Mouse (Mus musculus): Measurements from ENCODE around the gene Spata20. TPM values are rescaled to one million over a fixed set of nuclear protein-coding genes. Genes with fewer than 3 reads are reported as not detected.

Spata20 gene
- polyA plus RNA-seq, 1 experiment: not detected

DNA sequence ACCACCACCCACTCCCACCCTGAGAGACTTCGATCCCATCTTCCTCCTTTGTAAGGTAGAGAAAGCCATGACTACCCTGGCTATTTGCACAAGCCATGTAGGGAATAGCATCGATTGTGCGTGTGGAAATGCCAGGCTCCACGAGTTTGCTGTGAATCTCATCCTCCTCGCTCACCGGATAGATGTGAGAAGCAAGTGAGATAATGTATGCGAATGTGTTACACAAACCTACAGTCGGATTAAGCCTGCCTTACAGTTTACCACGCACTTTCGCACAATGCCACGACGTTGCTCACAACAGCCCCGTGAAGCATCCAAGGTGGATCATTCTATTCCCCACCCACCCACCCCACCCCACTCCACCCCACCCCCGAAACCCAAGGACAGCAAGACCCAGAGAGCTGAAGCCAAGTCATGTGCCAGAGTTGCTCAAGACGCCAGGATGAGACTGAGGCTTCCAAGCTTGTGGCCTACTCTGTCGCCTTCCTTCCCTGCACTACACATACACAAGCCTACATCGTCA lies 19.6 kb downstream of the Spata20 start:
- TF ChIP-seq TAL1 (IDR thresholded peaks at IDR 0.05; ENCODE audit: low read length): no peak
- TF ChIP-seq GATA1 (IDR thresholded peaks at IDR 0.05; ENCODE audit: low read length): no peak
- Histone ChIP-seq H3K4me3 (replicated peaks) (no peak overlapping the region), H3K4me1 (ENCODE audit: control insufficient read depth) (peaks cover 2% of the 10 kb centered on the region), H3K27me3 (ENCODE audit: control insufficient read depth) (peaks cover 44% of the 10 kb centered on the region), H3K36me3 (ENCODE audit: control insufficient read depth) (no peaks in the 10 kb centered on the region), H3K9me3 (ENCODE audit: control insufficient read depth, low read length) (no peaks in the 10 kb centered on the region)

DNA sequence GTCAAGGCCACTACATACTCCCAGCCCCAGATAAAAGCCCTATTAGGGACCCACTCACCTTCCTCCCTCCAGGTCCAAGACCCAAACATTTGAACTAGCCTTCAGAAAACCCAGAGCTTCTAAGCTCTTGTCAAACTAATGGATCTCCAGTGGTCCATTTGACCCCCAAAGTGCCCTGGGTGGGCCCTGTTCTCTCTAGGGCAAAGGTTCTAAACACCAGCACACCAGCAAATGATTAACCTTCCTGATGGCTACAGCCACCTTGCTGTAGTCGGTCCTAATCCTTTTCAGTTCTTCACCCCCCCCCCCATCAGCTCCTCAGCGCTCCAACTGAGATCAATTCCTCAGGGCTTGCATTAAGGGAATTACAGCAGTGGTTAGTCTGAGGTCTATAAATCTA lies 21.8 kb downstream of the Spata20 start:
- Histone ChIP-seq H3K9me3 (ENCODE audit: control insufficient read depth, low read length) (no peaks in the 10 kb centered on the region), H3K4me3 (replicated peaks) (no peak overlapping the region), H3K36me3 (ENCODE audit: control insufficient read depth) (no peaks in the 10 kb centered on the region), H3K4me1 (ENCODE audit: control insufficient read depth) (peaks cover 5% of the 10 kb centered on the region), H3K27me3 (ENCODE audit: control insufficient read depth) (peaks cover 28% of the 10 kb centered on the region)
- TF ChIP-seq GATA1 (IDR thresholded peaks at IDR 0.05; ENCODE audit: low read length) (no peak), TAL1 (IDR thresholded peaks at IDR 0.05; ENCODE audit: low read length) (no peak)

DNA sequence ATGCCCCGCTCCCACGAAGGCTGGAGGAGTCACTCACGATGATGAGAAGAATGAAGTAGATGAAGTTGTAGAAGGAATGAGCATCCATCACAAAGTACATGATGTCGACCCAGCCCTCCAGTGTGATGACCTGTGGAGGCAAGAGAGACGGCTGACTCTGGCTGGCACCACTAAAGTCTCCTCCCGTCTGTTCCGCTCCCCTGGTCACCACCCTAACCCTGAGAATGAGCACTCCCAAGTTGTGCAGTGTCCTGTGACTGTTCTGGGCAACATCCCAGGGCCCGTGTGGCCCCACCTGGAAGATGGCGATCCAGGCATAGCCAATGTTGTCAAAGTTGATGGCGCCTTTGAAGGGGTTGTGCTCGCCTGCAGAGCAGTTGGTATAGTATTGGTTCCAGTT lies 24.1 kb downstream of the Spata20 start:
- Histone ChIP-seq H3K27me3 (ENCODE audit: control insufficient read depth) (peaks cover 27% of the 10 kb centered on the region), H3K4me1 (ENCODE audit: control insufficient read depth) (peaks cover 26% of the 10 kb centered on the region), H3K36me3 (ENCODE audit: control insufficient read depth) (no peaks in the 10 kb centered on the region), H3K9me3 (ENCODE audit: control insufficient read depth, low read length) (no peaks in the 10 kb centered on the region), H3K4me3 (replicated peaks) (no peak overlapping the region)
- TF ChIP-seq TAL1 (IDR thresholded peaks at IDR 0.05; ENCODE audit: low read length) (no peak), GATA1 (IDR thresholded peaks at IDR 0.05; ENCODE audit: low read length) (no peak)

DNA sequence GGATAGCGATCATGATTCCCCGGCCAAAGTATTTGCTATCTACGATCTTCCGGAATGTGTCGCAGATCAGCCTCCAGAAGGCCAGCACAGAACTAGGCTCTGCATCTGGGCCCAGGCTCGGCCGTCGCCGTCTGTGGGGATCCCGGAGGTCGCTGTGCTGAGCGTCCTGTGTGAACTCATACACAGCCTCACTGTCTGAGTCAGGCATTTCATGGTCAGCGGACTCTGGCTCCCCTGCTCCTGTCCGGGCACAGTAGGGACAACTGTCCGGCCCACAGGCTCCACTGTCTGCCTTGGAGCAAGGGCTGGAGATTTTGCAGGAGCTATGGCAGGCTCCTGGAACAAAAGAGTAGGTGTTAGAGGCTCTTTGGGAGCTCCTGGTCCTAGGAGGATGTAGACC lies 29.0 kb downstream of the Spata20 start:
- H3K4me1 ChIP-seq (ENCODE audit: control insufficient read depth): peaks cover 57% of the 10 kb centered on the region
- peaks cover 11% of the 10 kb centered on the region for H3K27me3 ChIP-seq (ENCODE audit: control insufficient read depth)
- H3K9me3 ChIP-seq (ENCODE audit: control insufficient read depth, low read length): no peaks in the 10 kb centered on the region
- no peak for TF ChIP-seq GATA1 (IDR thresholded peaks at IDR 0.05; ENCODE audit: low read length)
- no peak for TF ChIP-seq TAL1 (IDR thresholded peaks at IDR 0.05; ENCODE audit: low read length)
- H3K4me3 ChIP-seq (replicated peaks): peak overlapping the region; percentile 67
- no peaks in the 10 kb centered on the region for H3K36me3 ChIP-seq (ENCODE audit: control insufficient read depth)

DNA sequence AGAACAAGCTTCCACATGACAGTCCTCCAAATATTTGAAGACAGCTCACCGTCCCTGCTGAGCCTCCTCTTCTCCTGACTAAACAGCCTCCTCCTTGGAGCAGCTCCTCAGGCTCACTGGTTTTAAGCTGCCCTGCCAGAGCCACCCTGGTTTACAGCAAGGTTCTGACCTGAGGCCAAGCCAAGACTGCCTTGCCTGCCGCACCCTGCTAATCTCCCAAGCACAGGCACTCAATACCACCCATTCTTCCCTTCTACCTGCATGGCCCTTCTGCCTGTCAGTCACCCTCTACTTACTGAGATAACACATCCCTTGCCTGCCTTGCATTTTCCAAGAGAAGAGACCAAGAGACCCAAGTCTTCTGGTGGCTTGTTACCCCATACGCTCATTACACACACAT lies 29.6 kb downstream of the Spata20 start:
- Histone ChIP-seq H3K27me3 (ENCODE audit: control insufficient read depth) (peaks cover 7% of the 10 kb centered on the region), H3K36me3 (ENCODE audit: control insufficient read depth) (no peaks in the 10 kb centered on the region), H3K4me1 (ENCODE audit: control insufficient read depth) (peaks cover 62% of the 10 kb centered on the region), H3K9me3 (ENCODE audit: control insufficient read depth, low read length) (no peaks in the 10 kb centered on the region), H3K4me3 (replicated peaks) (peak overlapping the region; percentile 67)
- TF ChIP-seq TAL1 (IDR thresholded peaks at IDR 0.05; ENCODE audit: low read length) (peak; percentile 73), GATA1 (IDR thresholded peaks at IDR 0.05; ENCODE audit: low read length) (no peak)

DNA sequence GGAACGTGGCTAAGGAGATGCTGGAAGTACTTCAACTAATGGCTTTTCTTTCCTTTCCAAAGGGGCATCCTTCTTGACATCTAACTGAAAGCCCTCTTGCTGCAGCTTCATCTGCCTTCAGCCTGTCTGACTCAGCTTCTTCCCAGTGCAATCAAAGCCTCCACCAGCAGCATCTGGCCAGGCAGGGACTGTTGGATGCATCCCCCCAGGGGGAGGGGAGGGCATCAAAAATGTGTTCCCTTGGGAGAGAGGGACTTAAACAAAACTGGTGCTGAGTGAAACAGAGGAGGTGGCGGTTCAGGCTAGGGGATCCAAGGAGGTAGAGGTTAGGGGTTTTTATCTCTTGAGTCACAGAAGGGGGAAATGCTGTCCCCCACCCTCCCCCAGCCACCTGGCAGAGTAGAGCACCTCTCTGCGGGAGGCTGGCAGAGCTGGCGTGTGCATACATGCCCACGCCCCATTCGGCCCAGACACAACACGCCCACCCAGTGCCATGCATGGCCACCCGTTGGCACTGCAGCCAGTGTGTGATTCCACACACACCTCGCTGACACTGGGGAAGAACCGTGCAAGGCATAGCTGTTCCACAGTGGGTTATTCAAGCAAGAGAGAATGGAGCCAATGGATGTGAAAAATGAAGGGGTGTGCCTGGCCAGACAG lies 30.7 kb downstream of the Spata20 start:
- H3K9me3 ChIP-seq (ENCODE audit: control insufficient read depth, low read length): no peaks in the 10 kb centered on the region
- H3K27me3 ChIP-seq (ENCODE audit: control insufficient read depth): peaks cover 10% of the 10 kb centered on the region
- TF ChIP-seq GATA1 (IDR thresholded peaks at IDR 0.05; ENCODE audit: low read length): no peak
- TF ChIP-seq TAL1 (IDR thresholded peaks at IDR 0.05; ENCODE audit: low read length): no peak
- H3K36me3 ChIP-seq (ENCODE audit: control insufficient read depth): no peaks in the 10 kb centered on the region
- peak overlapping the region; percentile 67 for H3K4me3 ChIP-seq (replicated peaks)
- H3K4me1 ChIP-seq (ENCODE audit: control insufficient read depth): peaks cover 69% of the 10 kb centered on the region

DNA sequence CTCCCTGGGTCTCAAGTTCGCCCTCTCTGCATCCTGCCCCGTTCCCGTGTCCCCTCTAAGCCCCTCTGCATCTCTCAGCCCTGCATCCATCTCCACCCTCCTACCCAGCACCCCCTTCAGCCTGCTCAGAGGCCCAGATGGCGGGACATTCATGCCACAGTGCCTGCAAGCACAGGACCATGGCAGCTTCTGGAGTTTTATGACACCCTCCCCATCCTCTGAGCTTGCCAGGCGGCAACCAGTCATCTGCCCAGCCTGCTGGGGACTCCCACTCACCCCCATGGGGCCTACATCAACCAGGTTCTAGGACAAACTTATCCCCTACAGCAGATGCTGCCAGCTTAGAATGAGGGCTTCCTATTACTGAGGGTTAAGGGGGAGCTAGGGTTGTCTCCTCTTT lies 31.2 kb downstream of the Spata20 start:
- peaks cover 69% of the 10 kb centered on the region for H3K4me1 ChIP-seq (ENCODE audit: control insufficient read depth)
- peaks cover 13% of the 10 kb centered on the region for H3K27me3 ChIP-seq (ENCODE audit: control insufficient read depth)
- peak overlapping the region; percentile 67 for H3K4me3 ChIP-seq (replicated peaks)
- H3K9me3 ChIP-seq (ENCODE audit: control insufficient read depth, low read length): no peaks in the 10 kb centered on the region
- H3K36me3 ChIP-seq (ENCODE audit: control insufficient read depth): no peaks in the 10 kb centered on the region
- TF ChIP-seq TAL1 (IDR thresholded peaks at IDR 0.05; ENCODE audit: low read length): no peak

DNA sequence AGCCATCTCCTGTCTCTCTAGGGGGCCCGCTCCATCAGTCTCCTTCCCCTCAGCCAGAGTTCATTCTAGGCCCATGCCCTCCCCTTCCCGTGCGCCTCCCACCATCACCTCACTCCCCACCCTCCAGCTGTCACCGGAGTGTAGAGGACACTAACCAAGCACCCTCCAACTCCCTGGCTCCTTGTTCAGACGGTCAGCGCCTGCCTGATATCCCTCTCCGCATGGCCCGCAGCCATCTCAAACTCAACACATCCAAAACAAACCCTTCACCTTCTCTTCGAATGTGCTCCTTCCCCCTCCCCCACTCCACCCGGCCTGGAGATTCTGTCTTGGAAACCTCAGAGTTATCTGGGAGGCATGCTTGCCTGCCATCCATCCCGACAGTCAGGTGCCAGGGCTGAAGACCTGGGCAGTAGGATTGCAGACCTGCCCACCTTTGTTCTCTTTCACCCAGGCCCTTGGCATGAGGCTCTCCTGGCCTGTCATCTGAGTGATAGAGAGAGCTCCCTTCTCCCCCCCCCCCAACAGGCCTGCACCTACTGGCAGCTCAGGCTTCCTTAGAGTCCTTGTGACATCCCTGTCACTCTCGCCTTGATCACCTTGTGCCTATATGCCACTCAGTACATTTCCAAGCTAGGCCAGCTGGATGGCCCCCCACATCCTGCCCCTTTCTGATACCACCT lies 34.7 kb downstream of the Spata20 start:
- peaks cover 28% of the 10 kb centered on the region for H3K27me3 ChIP-seq (ENCODE audit: control insufficient read depth)
- H3K36me3 ChIP-seq (ENCODE audit: control insufficient read depth): no peaks in the 10 kb centered on the region
- no peak overlapping the region for H3K4me3 ChIP-seq (replicated peaks)
- no peaks in the 10 kb centered on the region for H3K9me3 ChIP-seq (ENCODE audit: control insufficient read depth, low read length)
- H3K4me1 ChIP-seq (ENCODE audit: control insufficient read depth): peaks cover 54% of the 10 kb centered on the region
- no peak for TF ChIP-seq TAL1 (IDR thresholded peaks at IDR 0.05; ENCODE audit: low read length)
- TF ChIP-seq GATA1 (IDR thresholded peaks at IDR 0.05; ENCODE audit: low read length): no peak

DNA sequence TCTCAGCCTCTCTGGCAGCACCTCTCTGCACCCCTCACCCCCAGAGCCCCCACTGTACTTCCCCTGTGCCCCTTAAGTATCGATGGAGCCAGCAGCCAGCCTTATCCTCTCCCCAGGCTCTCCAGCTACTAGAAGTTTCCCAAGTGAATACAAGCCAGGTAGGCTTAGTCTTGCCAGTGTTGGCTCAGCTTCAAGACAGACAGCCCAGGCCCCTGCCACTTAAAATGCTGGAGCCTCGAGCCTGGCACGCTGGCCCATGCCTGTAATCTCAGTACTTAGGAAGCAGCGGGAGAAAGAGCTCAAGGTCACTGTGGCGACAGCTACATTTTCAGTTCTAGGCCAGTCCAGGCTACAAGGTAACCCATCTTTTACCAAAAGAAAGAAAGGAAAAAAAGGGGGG lies 36.1 kb downstream of the Spata20 start:
- Histone ChIP-seq H3K9me3 (ENCODE audit: control insufficient read depth, low read length) (no peaks in the 10 kb centered on the region), H3K27me3 (ENCODE audit: control insufficient read depth) (peaks cover 34% of the 10 kb centered on the region), H3K36me3 (ENCODE audit: control insufficient read depth) (no peaks in the 10 kb centered on the region), H3K4me3 (replicated peaks) (no peak overlapping the region), H3K4me1 (ENCODE audit: control insufficient read depth) (peaks cover 40% of the 10 kb centered on the region)
- TF ChIP-seq GATA1 (IDR thresholded peaks at IDR 0.05; ENCODE audit: low read length): no peak
- no peak for TF ChIP-seq TAL1 (IDR thresholded peaks at IDR 0.05; ENCODE audit: low read length)
